Mouse (Mus musculus): ENCODE results near the gene Olfr466.

The Olfr466 gene

GRCm38 (mm10) chr13:65149940-65150339 lies at the start of gene Olfr466:
Gene Olfr466, plus strand, starts transcription at chr13:65150240.
- DNase-seq = no peak

DNA sequence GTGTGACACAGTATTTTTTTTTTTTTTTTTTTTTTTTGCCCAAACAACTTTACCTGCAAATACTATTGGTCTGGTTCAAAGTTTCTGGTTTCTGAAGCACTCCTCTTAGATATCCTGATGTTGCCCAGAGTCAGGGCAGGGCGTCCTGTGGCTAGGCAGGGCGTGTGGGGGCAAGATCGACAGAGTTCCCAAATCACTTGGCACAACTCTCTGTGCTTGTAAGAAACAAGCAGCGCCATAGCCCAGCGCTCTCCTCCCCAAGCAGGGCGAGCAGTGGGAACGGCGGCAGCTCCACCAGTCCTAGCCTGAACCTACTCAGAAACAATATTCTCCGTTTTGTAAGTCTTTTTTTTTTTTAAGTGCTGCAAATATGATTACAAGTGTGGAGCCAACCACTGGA lies 49.4 kb upstream of the Olfr466 start:
- no peak for DNase-seq

DNA sequence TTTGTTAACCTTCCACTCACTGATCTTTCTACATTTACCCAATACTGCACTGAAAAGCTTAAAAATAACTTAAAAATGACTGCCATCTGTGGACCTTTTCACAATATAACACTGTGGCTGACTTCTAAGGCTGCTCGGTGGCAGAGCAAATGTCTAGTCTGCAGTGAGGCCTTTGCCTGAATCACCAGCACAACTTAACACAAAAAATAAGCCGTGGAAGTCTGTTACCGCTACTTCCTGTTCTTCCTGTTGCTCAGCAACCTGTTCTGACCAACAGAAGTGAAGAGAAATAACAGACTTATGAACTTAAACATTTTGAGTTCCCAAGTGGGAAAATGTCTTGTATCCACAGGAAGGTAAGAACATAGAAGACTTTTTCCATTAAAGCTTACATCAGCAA lies 48.8 kb upstream of the Olfr466 start:
- DNase-seq = no peak

- peak; percentile 11 for DNase-seq
These were observed 38.1 kb upstream of the Olfr466 start for GRCm38 (mm10) chr13:65111961-65112360.

- peak; percentile 89 for DNase-seq
These were observed 37.5 kb upstream of the Olfr466 start, which contains the start of gene Mfsd14b for GRCm38 (mm10) chr13:65112459-65113110. Gene Mfsd14b, minus strand, starts transcription at chr13:65112975.

DNA sequence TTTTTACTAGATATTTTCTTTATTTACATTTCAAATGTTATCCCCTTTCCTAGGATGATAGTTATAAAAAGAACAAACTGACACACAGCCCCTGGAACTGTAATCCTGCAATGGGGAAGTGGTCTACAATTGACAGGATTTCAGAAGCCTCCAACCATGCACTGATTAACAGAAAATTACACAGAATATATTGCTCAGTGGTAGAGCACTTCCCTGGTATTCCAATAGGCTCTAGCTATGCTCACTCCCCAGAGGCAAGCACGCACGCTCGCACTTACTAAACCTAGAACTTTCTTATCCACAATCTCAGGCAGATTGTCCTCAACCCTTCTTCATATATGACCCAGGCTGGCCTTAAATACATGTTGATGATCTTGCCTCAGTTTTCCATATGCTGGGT lies 36.8 kb upstream of the Olfr466 start:
- no peak for DNase-seq

- DNase-seq = no peak
These were observed 29.1 kb upstream of the Olfr466 start for GRCm38 (mm10) chr13:65120984-65121383.

DNA sequence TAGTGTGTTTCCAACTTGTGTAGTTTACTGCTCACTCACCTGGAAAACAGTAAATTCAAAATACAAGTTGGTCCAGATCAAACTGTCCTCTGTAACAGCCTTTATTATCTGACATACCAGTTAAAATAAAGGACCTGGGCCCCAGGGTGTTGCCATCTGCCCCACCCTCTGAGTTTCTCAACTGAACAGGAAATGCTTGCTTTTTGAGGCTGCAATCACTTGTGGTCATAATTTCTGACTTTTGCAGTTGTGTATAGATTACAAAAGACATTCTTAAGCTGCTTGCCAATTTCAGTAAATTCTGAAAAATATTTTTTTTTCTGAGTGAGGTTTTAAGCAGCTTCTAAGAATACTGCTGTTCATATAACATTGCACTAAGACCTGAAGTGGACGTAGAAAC lies 27.9 kb upstream of the Olfr466 start:
- DNase-seq = no peak

- DNase-seq = peak; percentile 32
These were observed 22.8 kb upstream of the Olfr466 start for GRCm38 (mm10) chr13:65127063-65127847.

DNA sequence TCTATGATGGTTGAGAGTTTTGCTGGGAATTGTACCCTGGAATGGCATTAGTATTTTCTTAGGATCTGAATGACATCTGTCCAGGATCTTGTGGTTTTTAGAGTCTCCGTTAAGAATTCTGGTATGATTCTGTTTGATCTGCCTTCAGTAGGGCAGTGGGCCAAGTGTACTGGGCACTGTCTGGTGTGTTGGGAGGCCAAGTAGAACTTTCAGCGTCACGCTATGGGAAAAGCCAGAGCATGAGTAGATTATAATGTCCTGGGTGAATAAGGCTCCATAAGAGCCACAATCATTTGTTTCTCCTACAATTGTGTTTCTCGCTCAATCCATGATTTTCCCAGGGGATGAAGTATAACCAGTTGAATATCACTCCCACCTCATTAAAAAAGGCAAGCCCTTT lies 12.3 kb upstream of the Olfr466 start, which contains the start of gene Olfr465-ps1:
TSS of gene Olfr465-ps1 (plus strand) at position 301 of the 400 bp plus-strand sequence.
- no peak for DNase-seq

GRCm38 (mm10) chr13:65174102-65174501 lies 24.1 kb downstream of the Olfr466 start:
- no peak for DNase-seq

DNA sequence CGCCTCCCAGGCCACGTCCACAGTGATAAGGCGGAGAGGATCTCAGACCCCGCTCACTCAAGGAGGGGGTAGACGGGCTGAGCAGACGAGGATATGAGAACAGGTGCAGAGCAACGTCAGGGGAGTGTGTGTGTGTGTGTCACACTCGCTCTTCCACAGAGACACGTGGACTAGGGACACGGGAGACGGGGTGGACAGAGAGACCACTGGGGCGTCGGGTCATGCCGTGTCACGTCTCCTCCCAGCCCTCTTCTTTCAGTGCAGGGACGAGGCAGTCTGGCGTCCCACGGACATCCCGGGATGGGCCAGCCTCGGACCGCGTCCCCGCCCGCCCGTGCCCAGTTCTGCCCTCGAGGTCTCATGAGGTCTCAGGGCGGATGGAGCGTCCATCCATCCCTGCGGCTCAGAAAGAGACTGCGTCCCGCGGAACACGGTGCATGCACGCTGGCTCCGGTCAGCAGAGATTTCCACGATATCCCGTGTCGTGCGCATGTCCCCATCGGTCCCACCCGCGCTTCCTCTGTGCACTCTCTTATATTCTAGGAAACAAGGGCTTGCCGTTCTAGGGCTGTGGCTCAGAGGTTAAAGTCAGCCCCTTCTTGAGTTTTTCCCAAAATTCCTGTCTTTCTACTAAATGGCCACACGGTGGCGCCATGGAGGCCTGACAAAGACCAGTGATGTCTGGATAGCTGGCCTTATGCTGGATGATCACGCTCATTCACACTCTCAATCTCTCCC lies 25.9 kb downstream of the Olfr466 start:
- peak; percentile 58 for DNase-seq

GRCm38 (mm10) chr13:65176472-65177091 lies 26.5 kb downstream of the Olfr466 start:
- DNase-seq = peak; percentile 13

GRCm38 (mm10) chr13:65200667-65201066 lies 50.6 kb downstream of the Olfr466 start:
- no peak for DNase-seq

All from thymus, postnatal 4 days (tissue).